Mouse (Mus musculus): ENCODE results near the gene Slc39a1. TPM values are rescaled to one million over a fixed set of nuclear protein-coding genes. Genes with fewer than 3 reads are reported as not detected.
A peak's percentile ranks its signal among the peaks of the same experiment; 100 is the strongest.

Gene Slc39a1
- 100 to 1,000 TPM; 101 to 106 TPM for total RNA-seq (2021)

- peak; percentile 95 for DNase-seq
Measured at GRCm38 (mm10) chr3:90247960-90248745, at the start of gene Slc39a1. Gene Slc39a1 (plus strand): TSS chr3:90248172.

- DNase-seq: no peak
Measured at GRCm38 (mm10) chr3:90202884-90203283, 45.1 kb upstream of the Slc39a1 start.

DNA sequence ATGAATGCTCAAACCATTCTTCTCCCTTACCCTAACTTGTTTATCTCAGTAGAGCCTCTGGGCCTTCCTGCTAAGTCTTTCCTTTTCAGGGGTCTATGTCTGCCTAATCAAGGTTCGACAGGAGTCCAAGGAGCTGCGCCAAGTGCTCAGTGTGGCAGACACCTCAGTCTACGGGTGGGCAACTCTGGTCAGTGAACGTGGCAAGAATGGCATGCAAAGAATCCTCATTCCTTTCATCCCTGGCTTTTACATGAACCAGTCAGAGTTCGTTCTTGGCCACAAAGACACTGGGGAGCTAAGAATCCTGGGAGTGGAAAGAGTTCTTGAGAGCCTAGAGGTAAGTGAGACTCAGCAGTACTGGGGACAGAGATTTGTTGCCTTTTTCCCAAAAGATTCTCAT lies 44.4 kb upstream of the Slc39a1 start:
- peak; percentile 30 for DNase-seq

GRCm38 (mm10) chr3:90204582-90204981 lies 43.4 kb upstream of the Slc39a1 start:
- no peak for DNase-seq

DNA sequence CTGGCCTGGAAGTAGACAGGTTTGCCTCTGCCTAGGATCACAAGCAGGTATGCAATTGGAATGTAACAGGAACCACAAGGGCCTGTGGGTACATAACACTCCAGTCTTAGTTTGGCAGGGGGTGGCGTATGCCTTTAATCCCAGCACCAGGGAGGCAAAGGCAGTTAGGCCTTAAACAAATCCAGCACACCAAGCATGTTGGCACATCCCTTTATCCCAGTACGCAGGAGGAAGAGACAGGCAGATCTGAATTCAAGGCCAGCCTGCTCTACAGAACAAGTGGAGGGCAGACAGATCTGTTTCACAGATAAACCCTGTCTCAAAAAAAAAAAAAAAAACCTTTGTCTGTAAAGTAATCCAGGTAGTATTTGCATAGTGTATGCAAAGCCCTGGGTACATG lies 39.3 kb upstream of the Slc39a1 start:
- DNase-seq: no peak

DNA sequence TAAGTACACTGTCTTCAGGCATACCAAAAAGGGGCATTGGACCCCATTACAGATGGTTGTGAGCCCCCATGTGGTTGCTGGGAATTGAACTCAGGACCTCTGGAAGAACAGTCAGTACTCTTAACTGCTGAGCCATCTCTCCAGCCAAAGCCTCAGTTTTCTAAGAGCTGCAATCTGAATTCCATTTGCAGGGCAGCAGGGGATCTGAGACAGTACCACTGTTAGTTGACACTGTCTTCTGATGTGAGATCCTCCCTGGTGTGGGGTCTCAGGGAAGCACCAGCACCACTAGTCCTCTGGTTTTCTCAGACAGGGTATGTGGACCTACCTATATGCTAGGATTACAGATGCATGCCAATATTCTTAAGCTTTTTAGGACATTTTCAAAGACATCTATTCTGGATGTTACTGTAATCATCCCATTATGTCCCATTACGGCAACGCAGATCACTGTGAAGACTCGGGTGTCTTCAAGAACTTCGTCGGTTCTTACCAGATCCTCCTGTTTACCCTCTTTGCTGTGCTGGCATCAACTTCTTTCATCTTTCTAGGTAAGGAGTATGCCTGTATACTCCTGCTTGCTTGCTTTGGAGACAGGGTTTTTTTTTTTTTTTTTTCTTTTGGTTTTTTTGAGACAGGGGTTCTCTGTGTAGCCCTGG lies 37.9 kb upstream of the Slc39a1 start:
- no peak for DNase-seq

GRCm38 (mm10) chr3:90211475-90212398 lies 36.2 kb upstream of the Slc39a1 start:
- no peak for DNase-seq

DNA sequence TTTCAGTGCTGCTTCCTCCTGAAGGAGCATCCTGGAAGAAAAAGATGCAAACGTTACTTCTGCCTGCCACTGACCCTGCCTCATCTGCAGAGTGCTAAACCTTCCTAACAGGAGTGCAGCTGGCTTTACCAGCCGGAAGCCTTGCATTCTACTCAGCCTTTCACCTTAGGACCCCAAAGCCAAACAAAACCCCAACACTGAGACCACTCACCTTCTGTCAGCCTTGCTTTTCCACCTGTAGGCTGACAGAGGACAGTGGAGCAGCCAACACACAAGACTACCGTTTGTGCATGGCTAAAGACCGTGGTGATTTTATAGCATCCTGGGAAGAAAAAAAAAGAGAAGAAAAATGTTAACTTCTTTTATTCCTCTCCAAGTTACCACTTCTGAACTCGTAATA lies 35.2 kb upstream of the Slc39a1 start:
- no peak for DNase-seq

DNA sequence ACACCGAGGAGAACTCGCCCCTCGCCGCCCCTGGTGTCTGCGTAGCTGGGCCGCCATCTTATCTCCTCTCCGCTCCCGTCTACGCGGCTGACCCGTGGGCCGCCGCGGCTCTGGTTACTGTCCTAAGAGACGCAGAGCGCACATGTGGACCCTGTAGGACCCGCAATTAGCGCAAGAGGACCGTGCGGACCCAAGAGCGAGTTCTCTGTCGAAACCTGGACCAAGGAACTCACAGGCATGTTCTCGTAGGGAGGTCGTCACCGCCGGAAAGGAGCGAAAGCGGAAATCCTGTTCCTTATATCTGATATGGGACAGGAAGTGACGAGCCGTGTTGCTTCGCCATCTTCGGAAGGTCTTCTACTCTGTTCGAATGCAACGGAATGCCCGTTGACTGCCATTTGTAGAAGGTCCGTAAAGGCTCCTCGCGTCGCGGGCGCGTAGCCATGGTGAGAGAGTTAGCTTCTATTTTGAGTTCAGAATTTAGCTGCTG lies 34.5 kb upstream of the Slc39a1 start, which contains the start of the genes Rps27 and Rab13:
Rps27 (minus strand) TSS at position 275 of the 490 bp plus-strand sequence.
Rab13 (plus strand) TSS at position 319 of the 490 bp plus-strand sequence.
- peak; percentile 88 for DNase-seq

DNA sequence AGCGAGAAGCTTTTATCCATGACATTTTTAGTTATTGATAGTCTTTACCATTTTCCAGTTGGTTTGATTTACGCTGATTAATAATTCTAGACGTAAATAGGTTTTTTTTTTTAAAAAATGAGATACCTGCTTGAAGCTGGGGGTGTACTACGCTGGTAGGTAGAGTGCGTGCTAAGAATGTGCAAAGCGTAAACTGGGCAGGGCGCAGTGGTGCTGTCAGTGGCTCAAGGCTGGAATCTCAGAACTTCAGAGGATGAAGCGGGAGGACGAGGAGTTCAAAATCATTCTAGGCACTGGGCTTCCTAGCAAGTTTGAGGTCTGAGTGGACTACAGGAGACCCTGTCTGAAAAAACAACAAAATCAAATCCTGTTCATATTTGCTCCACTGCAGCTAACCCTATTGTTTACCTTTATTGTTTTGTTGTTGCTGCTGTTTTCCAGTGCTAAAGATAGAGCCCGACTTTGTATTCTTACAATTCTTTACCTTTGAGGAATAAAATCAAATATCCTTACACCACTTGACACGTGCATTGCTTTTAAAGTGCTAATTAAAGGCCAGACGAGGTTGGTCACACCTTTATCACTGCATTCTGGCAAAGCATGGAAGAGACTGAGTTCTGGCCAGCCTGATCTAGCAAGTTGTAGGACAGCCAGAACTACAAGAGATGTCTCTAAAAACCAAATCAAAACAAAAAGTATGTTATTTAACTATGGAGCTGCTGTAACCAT lies 33.9 kb upstream of the Slc39a1 start:
- peak; percentile 20 for DNase-seq

- DNase-seq: no peak
Measured at GRCm38 (mm10) chr3:90215825-90216380, 32.1 kb upstream of the Slc39a1 start.

GRCm38 (mm10) chr3:90220088-90220487 lies 27.9 kb upstream of the Slc39a1 start:
- peak; percentile 61 for DNase-seq

- DNase-seq: peak; percentile 87
Measured at GRCm38 (mm10) chr3:90220531-90220951, 27.4 kb upstream of the Slc39a1 start.

- DNase-seq: no peak
Measured at GRCm38 (mm10) chr3:90221123-90221522, 26.8 kb upstream of the Slc39a1 start.

- DNase-seq: no peak
Measured at GRCm38 (mm10) chr3:90222455-90222854, 25.5 kb upstream of the Slc39a1 start.

DNA sequence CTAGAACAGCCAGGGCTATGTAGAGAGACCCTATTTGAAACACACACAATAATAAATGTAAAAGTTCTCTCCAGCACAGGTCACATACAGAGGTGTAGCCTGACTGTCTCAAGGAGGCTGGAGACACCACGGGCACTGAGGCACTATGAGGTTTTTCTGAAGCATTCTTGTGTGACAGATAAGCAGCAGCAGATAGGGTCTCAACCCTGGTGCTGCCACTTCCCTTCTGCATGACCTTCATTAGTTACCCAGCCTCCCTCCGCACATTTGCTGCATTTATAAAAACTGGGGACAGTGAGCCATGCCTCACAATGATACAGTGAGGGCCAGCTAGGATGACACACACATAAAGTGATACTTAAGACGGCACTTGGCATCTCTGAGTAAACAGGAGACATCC lies 25.0 kb upstream of the Slc39a1 start:
- DNase-seq: no peak

- no peak for DNase-seq
Measured at GRCm38 (mm10) chr3:90224331-90224730, 23.6 kb upstream of the Slc39a1 start.

DNA sequence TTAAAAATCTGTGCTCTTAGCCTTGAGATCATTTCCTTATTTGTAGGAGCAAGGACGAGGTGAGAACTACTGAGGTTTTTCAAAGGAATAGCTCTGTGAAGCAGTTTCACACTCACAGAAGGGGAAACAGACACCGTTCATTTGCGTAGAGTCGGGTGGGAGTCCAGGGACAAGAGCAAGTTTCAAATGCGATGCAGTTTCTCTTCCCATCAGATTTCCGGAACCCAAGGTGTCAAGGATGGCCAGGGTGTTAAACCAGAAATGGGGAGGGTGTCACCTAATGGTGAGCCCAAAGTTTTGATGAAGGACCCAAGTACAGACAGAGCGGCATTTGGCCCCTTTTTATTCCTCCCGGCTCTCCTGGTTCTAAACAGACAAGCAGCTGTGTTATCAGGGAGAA lies 16.9 kb upstream of the Slc39a1 start:
- no peak for DNase-seq

DNA sequence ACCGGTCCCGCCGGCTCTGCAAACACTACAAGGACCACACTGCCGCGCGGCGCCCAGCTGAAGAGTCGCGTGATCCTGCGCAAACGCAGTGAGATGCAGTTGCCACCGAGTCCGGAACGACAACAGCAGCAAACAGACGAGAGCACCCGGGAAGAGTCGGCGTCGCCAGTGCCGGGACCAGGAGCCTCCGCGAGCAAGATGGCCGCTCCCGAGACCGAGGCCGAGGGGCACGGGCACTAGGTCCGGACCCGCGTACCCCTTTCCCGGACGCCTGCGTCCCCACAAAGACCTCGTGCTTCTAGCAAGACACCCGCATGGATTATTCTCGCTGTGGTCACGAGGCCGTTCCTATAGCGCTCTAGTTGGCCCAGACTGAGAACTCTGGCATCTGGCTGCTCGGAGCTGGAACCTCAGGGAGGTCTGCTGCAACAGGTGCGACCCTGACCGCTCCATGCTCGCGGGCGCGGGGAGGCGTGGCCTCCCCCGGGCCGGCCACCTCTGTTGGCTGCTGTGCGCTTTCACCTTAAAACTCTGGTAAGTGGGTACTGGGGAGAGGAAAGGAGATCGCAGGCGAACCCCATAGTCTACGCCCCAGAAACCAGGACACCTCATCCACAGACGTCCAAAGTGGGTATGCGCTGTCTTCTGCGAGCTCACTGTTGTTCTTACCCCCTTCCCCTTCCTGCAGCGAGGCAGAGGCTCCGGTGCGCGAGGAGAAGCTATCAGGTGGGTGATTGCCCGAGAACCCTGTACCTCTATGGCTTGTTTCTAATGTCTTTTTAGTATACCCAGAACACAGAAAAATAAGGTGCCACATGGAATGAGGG lies 16.3 kb upstream of the Slc39a1 start, which contains the start of gene Jtb:
Jtb (plus strand) TSS at position 91 of the 827 bp plus-strand sequence.
- DNase-seq: peak; percentile 92

- DNase-seq: no peak
Measured at GRCm38 (mm10) chr3:90241251-90241650, 6.7 kb upstream of the Slc39a1 start.

Measured in heart, postnatal 4 days (tissue).